Comparison of ENCODE assay signal across 8 mouse cellular contexts in the genomic region with DNA sequence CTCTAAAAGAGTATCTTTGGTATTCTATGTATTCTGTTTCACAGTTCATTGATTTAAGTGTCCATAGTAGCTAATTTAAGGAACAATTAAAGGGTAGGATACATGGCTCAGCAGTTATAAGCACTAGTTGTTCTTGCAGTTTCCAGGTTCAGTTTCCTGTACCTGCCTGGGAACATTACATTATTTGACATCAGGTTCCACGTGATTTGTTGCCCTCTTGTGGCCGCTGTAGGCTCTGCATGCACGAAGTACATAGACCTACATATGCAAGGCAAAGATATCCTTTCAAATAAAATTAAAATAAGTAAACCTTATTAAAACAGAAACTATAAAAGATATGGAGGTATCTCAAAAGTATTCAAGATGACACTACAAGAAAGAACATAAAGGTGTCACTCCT. TPM values are rescaled to one million over a fixed set of nuclear protein-coding genes. Genes with fewer than 3 reads are reported as not detected.
DNase-seq lines count a peak whose midpoint lies in the region; ATAC-seq and TF ChIP-seq lines count a peak whose summit lies in the region.

No protein-coding gene starts in this region.

- TF ChIP-seq CTCF in bone marrow, adult 2 months (IDR thresholded peaks at IDR 0.05; ENCODE audit: control insufficient read depth, insufficient read depth, low read length) = peak; percentile 67

- H3K9ac ChIP-seq in hindbrain, embryonic 11.5 days (ENCODE audit: low read depth, low read length) = no peak overlapping the region

- no peak overlapping the region for H3K4me2 ChIP-seq in hindbrain, embryonic 11.5 days (replicated peaks; ENCODE audit: low read depth, low read length)

- no peaks in the 10 kb centered on the region for H3K27me3 ChIP-seq in hindbrain, embryonic 11.5 days (ENCODE audit: control insufficient read depth, insufficient read depth, low read length)

- under 1% methylated on average over 3 of the region's 3 CpGs for WGBS in bone marrow, adult 2 months
- 3% methylated on average over 3 of the region's 3 CpGs for WGBS in hindbrain, embryonic 11.5 days

- H3K9me3 ChIP-seq in hindbrain, embryonic 11.5 days (ENCODE audit: control insufficient read depth, low read length) = no peaks in the 10 kb centered on the region

- ATAC-seq in cerebellum, adult (ENCODE audit: insufficient number of reproducible peaks, low FRiP score, low TSS enrichment) = no peak
- 0 out of 2 replicates have a peak, but pooled peaks have one; percentile 57 for ATAC-seq in erythroid progenitor cell, adult 5-6 weeks (replicated peaks; ENCODE audit: low FRiP score, poor library complexity, severe bottlenecking)
- ATAC-seq in hindbrain, embryonic 11.5 days (ENCODE audit: low FRiP score) = peak; percentile 35; the same call in 1 of the 2 replicates

- no peaks in the 10 kb centered on the region for H3K4me1 ChIP-seq in bone marrow, adult 2 months (ENCODE audit: control insufficient read depth, insufficient read depth, low read length)
- H3K4me1 ChIP-seq in hindbrain, embryonic 11.5 days (replicated peaks; ENCODE audit: control insufficient read depth, insufficient read depth, low read length) = no peaks in the 10 kb centered on the region

- no peak overlapping the region for H3K4me3 ChIP-seq in bone marrow, adult 2 months (replicated peaks; ENCODE audit: control insufficient read depth, low read depth, low read length)
- no peak overlapping the region for H3K4me3 ChIP-seq in hindbrain, embryonic 11.5 days (ENCODE audit: low read depth, low read length)

- no peak for TF ChIP-seq POLR2A in bone marrow, adult 2 months (IDR thresholded peaks at IDR 0.05; ENCODE audit: borderline replicate concordance, control insufficient read depth, low read depth, low read length)

- no peak overlapping the region for H3K27ac ChIP-seq in bone marrow, adult 2 months (ENCODE audit: control insufficient read depth, insufficient read depth, low read depth, low read length, poor library complexity)
- H3K27ac ChIP-seq in hindbrain, embryonic 11.5 days (ENCODE audit: low read depth, low read length) = no peak overlapping the region

- no peaks in the 10 kb centered on the region for H3K36me3 ChIP-seq in hindbrain, embryonic 11.5 days (ENCODE audit: control insufficient read depth, insufficient read depth, low read length)

- DNase-seq in cerebellum, adult 11 months = peak; percentile 28
- peak; percentile 75 for DNase-seq in hindbrain, embryonic 11.5 days (ENCODE audit: low spot score)
- peak; percentile 18 for DNase-seq in layer of hippocampus, adult 9-10 months (ENCODE audit: low spot score)
- DNase-seq in lung, postnatal 4 days = peak; percentile 48 to 69
- peak; percentile 69 for DNase-seq in right cerebral cortex, postnatal 14 days

RNA-seq across cellular contexts. Expression of a gene that starts 6.5 kb away (rescaled TPM):
- 0.47 and 0.92 TPM in 2 replicates for polyA plus RNA-seq in bone marrow, adult 2 months (2011; ENCODE audit: insufficient read depth, insufficient read length, low replicate concordance, missing spikeins)
- total RNA-seq in erythroid progenitor cell, adult 5-6 weeks (2015; ENCODE audit: low replicate concordance) = 2.2 and 8.4 TPM in 2 replicates
- total RNA-seq in erythroid progenitor cell, adult 5-6 weeks (2017; ENCODE audit: low replicate concordance) = 4.4 and 5.8 TPM in 2 replicates
- polyA plus RNA-seq in hindbrain, embryonic 11.5 days (2014; fragmentation: Nextera tagmentation; extraction: Ambion mirVana) = 33.0 and 35.6 TPM in 2 replicates

RNA-seq across cellular contexts. Expression of a gene that starts 56.3 kb away (rescaled TPM):
- 2.1 and 3.1 TPM in 2 replicates for polyA plus RNA-seq in bone marrow, adult 2 months (2011; ENCODE audit: insufficient read depth, insufficient read length, low replicate concordance, missing spikeins)
- 8.6 and 18.0 TPM in 2 replicates for total RNA-seq in erythroid progenitor cell, adult 5-6 weeks (2015; ENCODE audit: low replicate concordance)
- 7.1 and 9.5 TPM in 2 replicates for total RNA-seq in erythroid progenitor cell, adult 5-6 weeks (2017; ENCODE audit: low replicate concordance)
- polyA plus RNA-seq in hindbrain, embryonic 11.5 days (2014; fragmentation: Nextera tagmentation; extraction: Ambion mirVana) = 12.5 and 13.9 TPM in 2 replicates

RNA-seq across cellular contexts. Expression of a gene that starts 56.3 kb away (rescaled TPM):
- 3.9 and 12.1 TPM in 2 replicates for polyA plus RNA-seq in bone marrow, adult 2 months (2011; ENCODE audit: insufficient read depth, insufficient read length, low replicate concordance, missing spikeins)
- 3.6 and 14.7 TPM in 2 replicates for total RNA-seq in erythroid progenitor cell, adult 5-6 weeks (2015; ENCODE audit: low replicate concordance)
- total RNA-seq in erythroid progenitor cell, adult 5-6 weeks (2017; ENCODE audit: low replicate concordance) = 11.0 and 11.3 TPM in 2 replicates
- polyA plus RNA-seq in hindbrain, embryonic 11.5 days (2014; fragmentation: Nextera tagmentation; extraction: Ambion mirVana) = 16.9 and 17.3 TPM in 2 replicates

Comparison
In these comparisons a context has a peak if more than half of its experiments do, and no peak if none do; other contexts are left out.
1. DNase-seq: peak in every context shown above with its lines; median percentile 75 in hindbrain, embryonic 11.5 days; 69 in right cerebral cortex, postnatal 14 days; 58 in lung, postnatal 4 days; 28 in cerebellum, adult 11 months; 18 in layer of hippocampus, adult 9-10 months.
2. RNA of a gene that starts 6.5 kb away (polyA plus RNA-seq): 33.0 to 35.6 TPM in hindbrain, embryonic 11.5 days; 0.47 to 0.92 TPM in bone marrow, adult 2 months; every median in the first group is over 10 times any median in the second.